Mouse (Mus musculus) adrenal gland, postnatal 25 days (tissue): ENCODE measurements around the gene Grm4. TPM values are rescaled to one million over a fixed set of nuclear protein-coding genes. Genes with fewer than 3 reads are reported as not detected.
A peak's percentile ranks its signal among the peaks of the same experiment; 100 is the strongest.
"Not testable (repeated sequence)": the region's sequence is repeated elsewhere in the genome, so short reads cannot be mapped to it uniquely, and the experiment has no call there.

Experiments
- DNase-seq: peaks from one replicate; pipeline ENCODE4 v3.0.0; 2021; ENCODE audit warnings: mixed read lengths
- total RNA-seq: library from RNA; stranded (reverse); gene quantifications from 2 replicates; pipeline ENCODE4 v1.2.3, GENCODE M21; 2021

The Grm4 gene
- total RNA-seq, 1 experiment from 2014 or later = 3.1 TPM

DNA sequence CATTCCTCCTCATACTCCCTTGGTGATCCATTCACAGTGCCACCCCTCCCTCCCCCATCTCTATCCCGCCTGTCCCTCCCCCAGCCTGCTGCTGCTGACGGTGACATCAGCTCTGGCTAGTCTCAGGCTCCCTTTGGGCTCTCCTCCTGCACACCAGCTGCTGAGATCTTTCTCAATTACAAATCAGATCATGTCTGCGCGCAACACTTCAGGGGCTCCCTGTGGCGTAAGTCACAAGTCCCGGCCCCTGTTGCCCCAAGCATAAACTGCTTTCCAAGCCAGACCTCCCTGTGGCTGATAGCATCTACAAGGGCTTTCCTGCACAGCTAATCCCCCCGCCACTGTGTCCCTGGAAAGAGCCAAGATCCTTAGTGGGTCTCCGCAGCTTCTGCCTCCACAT lies 128.3 kb downstream of the Grm4 start:
- DNase-seq = no peak

DNA sequence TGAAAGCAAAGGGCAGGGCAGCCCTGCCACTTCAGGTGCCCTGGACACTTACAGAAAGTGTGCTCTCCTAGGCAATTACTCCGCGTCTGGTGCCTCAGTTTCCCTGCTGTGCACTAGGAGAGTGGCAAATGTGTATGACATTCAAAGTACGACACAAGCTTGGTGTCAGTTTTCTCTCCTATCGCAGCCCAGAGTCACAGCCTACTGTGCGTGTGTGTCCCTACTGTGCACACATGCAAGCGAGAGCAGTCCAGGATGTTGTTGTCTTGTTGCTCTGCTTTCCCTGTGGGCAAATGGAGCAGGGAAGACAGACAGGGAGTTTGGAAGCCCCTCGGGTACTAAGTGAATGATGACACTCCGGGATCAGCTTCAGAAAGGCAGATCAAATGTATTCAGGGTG lies 131.2 kb downstream of the Grm4 start:
- DNase-seq = no peak

DNA sequence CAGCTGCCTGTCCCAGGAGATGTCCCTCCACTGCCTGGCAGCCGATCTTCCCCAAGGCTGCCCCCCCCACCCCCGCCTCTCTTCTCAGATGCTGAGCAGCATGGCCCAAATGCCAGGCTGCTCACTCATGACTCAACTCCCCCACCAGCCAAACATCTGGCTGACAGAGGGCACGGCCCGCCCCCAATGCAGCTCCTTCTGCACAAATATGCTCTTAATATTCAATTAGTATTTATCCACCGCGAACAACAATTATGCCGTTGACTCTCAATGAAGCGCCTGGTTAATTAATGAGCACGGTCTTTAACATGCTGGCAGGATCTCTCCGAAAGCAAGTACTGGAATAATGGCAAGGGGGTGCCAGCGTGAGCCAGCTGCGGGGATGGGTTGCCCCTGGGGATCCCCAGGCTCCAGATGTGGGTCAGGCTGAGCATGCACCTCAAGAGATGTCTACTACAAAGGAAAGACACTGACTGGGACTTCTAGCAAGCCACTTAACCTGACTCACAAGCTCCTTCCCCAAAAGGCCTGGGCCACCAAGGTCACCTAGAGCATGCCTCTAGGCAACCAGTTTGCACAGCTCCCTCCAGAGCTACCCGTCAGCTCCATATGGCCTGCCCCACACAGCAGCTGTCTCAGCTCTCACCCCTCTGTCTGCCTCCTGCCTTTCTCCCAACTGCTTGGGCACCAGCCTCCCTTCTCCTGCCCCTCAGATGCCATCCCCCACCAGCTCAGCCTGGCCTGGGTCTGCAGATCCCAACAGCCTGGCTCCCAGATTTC lies 131.8 kb downstream of the Grm4 start:
- peak; percentile 64 for DNase-seq

- DNase-seq = no peak
Observed at GRCm38 (mm10) chr17:27386438-27386837, 134.8 kb downstream of the Grm4 start.

GRCm38 (mm10) chr17:27385513-27386261 lies 135.5 kb downstream of the Grm4 start:
- DNase-seq = no peak

DNA sequence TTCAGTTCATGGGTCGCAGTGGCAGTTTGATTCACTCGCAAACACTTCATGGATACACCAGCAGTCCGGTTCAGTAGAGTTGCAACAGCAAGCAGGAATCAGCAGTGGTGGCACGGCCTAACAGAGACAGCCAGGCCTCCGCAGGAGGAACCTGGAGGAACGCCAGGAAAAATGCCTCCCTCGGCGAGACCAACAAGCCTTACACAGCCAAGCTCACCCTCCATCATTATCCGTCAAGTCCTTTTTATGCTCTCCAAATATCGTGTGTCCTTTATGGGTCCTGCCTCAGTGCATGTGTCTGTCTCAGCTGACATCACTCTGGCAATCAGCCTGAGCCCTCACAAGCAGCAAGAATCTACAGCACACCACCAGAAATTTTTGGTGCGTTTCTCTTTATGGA lies 138.3 kb downstream of the Grm4 start:
- no peak for DNase-seq

DNA sequence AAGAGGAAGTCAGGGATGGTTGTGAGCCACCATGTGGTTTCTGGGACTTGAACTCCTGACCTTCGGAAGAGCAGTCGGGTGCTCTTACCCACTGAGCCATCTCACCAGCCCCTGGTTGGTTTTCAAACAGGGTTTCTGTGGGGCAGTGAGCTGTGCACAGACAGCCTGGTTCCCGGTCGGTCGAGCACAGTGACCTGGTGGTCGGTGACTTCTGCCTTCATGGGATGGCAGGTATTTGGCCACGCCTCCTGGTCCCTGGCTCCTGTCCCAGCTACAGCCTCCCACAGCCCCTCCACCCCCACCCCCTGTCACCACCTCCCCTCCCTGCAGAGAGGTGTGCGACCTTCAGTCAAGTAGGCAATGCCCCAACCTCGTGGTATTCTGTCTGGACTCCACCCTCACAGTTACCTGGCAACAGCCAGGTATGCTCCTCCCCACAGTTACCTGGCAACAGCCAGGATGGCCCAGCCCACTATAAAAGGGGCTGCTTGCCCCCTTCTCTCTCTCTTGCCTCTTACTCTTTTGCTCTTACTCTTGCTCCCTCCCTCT lies 140.2 kb downstream of the Grm4 start:
- not testable (repeated sequence) for DNase-seq

- no peak for DNase-seq
Observed at GRCm38 (mm10) chr17:27378977-27379376, 142.2 kb downstream of the Grm4 start.

DNA sequence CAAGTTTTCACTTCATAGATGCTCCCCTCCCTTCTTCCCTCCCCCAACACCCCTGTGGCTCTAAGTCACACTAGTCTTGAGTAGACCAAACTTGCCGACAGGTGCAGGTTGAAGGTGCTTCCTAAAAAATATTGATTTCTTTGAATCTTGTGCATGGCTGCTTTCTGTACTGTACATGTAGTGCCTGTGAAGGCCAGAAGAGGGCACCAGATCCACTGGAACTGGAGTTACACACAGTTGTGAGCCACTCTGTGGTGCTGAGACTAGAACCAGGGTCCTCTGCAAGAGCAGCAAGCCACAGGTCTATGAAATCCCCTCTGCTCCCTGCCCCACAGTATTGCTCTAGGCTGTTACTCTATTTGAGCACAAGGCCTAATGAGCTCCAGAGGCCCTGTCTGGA lies 144.1 kb downstream of the Grm4 start:
- DNase-seq = no peak

- DNase-seq = no peak
Observed at GRCm38 (mm10) chr17:27375551-27375950, 145.7 kb downstream of the Grm4 start.

Other genes starting within 250 kb of the Grm4 start
- 14.3 and 15.5 TPM in 2 replicates for gene Hmga1, start 35.1 kb upstream of the Grm4 start, total RNA-seq
- 12.7 and 27.6 TPM in 2 replicates for gene AI413582, start 44.4 kb upstream of the Grm4 start, total RNA-seq
- gene Nudt3, start 102.1 kb upstream of the Grm4 start, total RNA-seq = 194 and 219 TPM in 2 replicates
- not detected in 2 replicates for gene RPS10-NUDT3, start 113.8 kb upstream of the Grm4 start, total RNA-seq
- gene Rps10, start 115.3 kb upstream of the Grm4 start, total RNA-seq = 894 and 1,002 TPM in 2 replicates
- 3.9 TPM in 2 replicates for gene Pacsin1, start 134.1 kb upstream of the Grm4 start, total RNA-seq
- not detected in 2 replicates for gene Spdef, start 207.6 kb upstream of the Grm4 start, total RNA-seq